Comparison of ENCODE assay signal across 8 mouse cellular contexts in genomic region chr15:102470183-102470604, GRCm38 (mm10). TPM values are rescaled to one million over a fixed set of nuclear protein-coding genes. Genes with fewer than 3 reads are reported as not detected.
DNase-seq lines count a peak whose midpoint lies in the region; ATAC-seq and TF ChIP-seq lines count a peak whose summit lies in the region.

Gene Pcbp2, plus strand, starts transcription at chr15:102470539.

- TF ChIP-seq POLR2A in kidney, adult 2 months (IDR thresholded peaks at IDR 0.05; ENCODE audit: low read depth, low read length): no peak
- peak; percentile 47 for TF ChIP-seq POLR2A in spleen, adult 2 months (IDR thresholded peaks at IDR 0.05; ENCODE audit: low read depth, low read length)

- WGBS in embryonic facial prominence, embryonic 13.5 days: under 1% methylated on average over 26 of the region's 40 CpGs
- under 1% methylated on average over 32 of the region's 40 CpGs for WGBS in kidney, adult 2 months
- WGBS in limb, embryonic 12.5 days: under 1% methylated on average over 34 of the region's 40 CpGs
- under 1% methylated on average over 37 of the region's 40 CpGs for WGBS in midbrain, embryonic 15.5 days
- under 1% methylated on average over 31 of the region's 40 CpGs for WGBS in spleen, adult 2 months

- H3K4me2 ChIP-seq in embryonic facial prominence, embryonic 13.5 days: peak within 1 kb of the TSS; percentile 73
- peak within 1 kb of the TSS; percentile 72 for H3K4me2 ChIP-seq in limb, embryonic 12.5 days
- peak within 1 kb of the TSS; percentile 65 for H3K4me2 ChIP-seq in midbrain, embryonic 15.5 days

- H3K27me3 ChIP-seq in embryonic facial prominence, embryonic 13.5 days: no peaks in the 10 kb centered on the region
- no peaks in the 10 kb centered on the region for H3K27me3 ChIP-seq in kidney, adult 2 months (replicated peaks; ENCODE audit: control insufficient read depth, insufficient read depth, low read length)
- no peaks in the 10 kb centered on the region for H3K27me3 ChIP-seq in limb, embryonic 12.5 days
- H3K27me3 ChIP-seq in midbrain, embryonic 15.5 days (replicated peaks): no peaks in the 10 kb centered on the region
- H3K27me3 ChIP-seq in spleen, adult 2 months (ENCODE audit: control insufficient read depth, insufficient read depth, low read length): no peaks in the 10 kb centered on the region

- H3K9me3 ChIP-seq in embryonic facial prominence, embryonic 13.5 days: no peaks in the 10 kb centered on the region
- no peaks in the 10 kb centered on the region for H3K9me3 ChIP-seq in limb, embryonic 12.5 days
- H3K9me3 ChIP-seq in midbrain, embryonic 15.5 days: no peaks in the 10 kb centered on the region

- ATAC-seq in embryonic facial prominence, embryonic 13.5 days (ENCODE audit: insufficient number of reproducible peaks, insufficient read depth, low FRiP score, low TSS enrichment, low read depth): peak; percentile 98
- ATAC-seq in limb, embryonic 12.5 days (ENCODE audit: insufficient number of reproducible peaks, insufficient read depth, low FRiP score, low TSS enrichment, low read depth): peak; percentile 100
- peak; percentile 99 for ATAC-seq in midbrain, embryonic 15.5 days (replicated peaks)

- H3K9ac ChIP-seq in embryonic facial prominence, embryonic 13.5 days: peak within 1 kb of the TSS; percentile 98
- H3K9ac ChIP-seq in limb, embryonic 12.5 days (replicated peaks): peak within 1 kb of the TSS; percentile 96
- peak within 1 kb of the TSS; percentile 88 for H3K9ac ChIP-seq in midbrain, embryonic 15.5 days

- H3K27ac ChIP-seq in embryonic facial prominence, embryonic 13.5 days: peak within 1 kb of the TSS; percentile 99
- H3K27ac ChIP-seq in kidney, adult 2 months (ENCODE audit: insufficient read depth, low read depth, low read length): peak within 1 kb of the TSS; percentile 100
- H3K27ac ChIP-seq in limb, embryonic 12.5 days: peak within 1 kb of the TSS; percentile 99
- H3K27ac ChIP-seq in midbrain, embryonic 15.5 days: peak within 1 kb of the TSS; percentile 95
- H3K27ac ChIP-seq in spleen, adult 2 months (ENCODE audit: insufficient read depth, low read length): peak within 1 kb of the TSS; percentile 91

- H3K4me1 ChIP-seq in embryonic facial prominence, embryonic 13.5 days: peaks cover 12% of the 10 kb centered on the region
- H3K4me1 ChIP-seq in kidney, adult 2 months (ENCODE audit: control insufficient read depth, insufficient read depth, low read length): peaks cover 5% of the 10 kb centered on the region; the same call in 1 of the 2 replicates
- peaks cover 15% of the 10 kb centered on the region for H3K4me1 ChIP-seq in limb, embryonic 12.5 days (replicated peaks)
- peaks cover 17% of the 10 kb centered on the region for H3K4me1 ChIP-seq in midbrain, embryonic 15.5 days
- H3K4me1 ChIP-seq in spleen, adult 2 months (ENCODE audit: control insufficient read depth, insufficient read depth, insufficient read length): peaks cover 3% of the 10 kb centered on the region; the same call in 1 of the 2 replicates

- H3K36me3 ChIP-seq in embryonic facial prominence, embryonic 13.5 days: peaks cover 18% of the 10 kb centered on the region
- no peaks in the 10 kb centered on the region; the same call in 1 of the 2 replicates for H3K36me3 ChIP-seq in kidney, adult 2 months (ENCODE audit: control insufficient read depth, insufficient read depth, low read length)
- H3K36me3 ChIP-seq in limb, embryonic 12.5 days: peaks cover 22% of the 10 kb centered on the region
- peaks cover 15% of the 10 kb centered on the region for H3K36me3 ChIP-seq in midbrain, embryonic 15.5 days (replicated peaks)
- H3K36me3 ChIP-seq in spleen, adult 2 months (ENCODE audit: control insufficient read depth, insufficient read depth, low read length): peaks cover 9% of the 10 kb centered on the region

- TF ChIP-seq CTCF in kidney, adult 2 months (conservative IDR thresholded peaks at IDR 0.05; ENCODE audit: insufficient read depth, insufficient read length, low read depth, low read length): peak; percentile 83
- TF ChIP-seq CTCF in spleen, adult 2 months (IDR thresholded peaks at IDR 0.05; ENCODE audit: extremely low read depth, insufficient read depth, insufficient read length, insufficient replicate concordance): peak; percentile 79

- peak; percentile 97 for DNase-seq in 3134 (ENCODE audit: extremely low read depth, insufficient read length, low spot score)
- DNase-seq in adrenal gland, postnatal 36 days: peak; percentile 98
- DNase-seq in heart, adult 18-20 months: peak; percentile 94 to 98
- DNase-seq in kidney, adult 2 months: peak; percentile 98
- peak; percentile 94 to 96 for DNase-seq in spleen, adult 2 months (ENCODE audit: low read depth in 1 of 2, low spot score in 2 of 2)

- peak within 1 kb of the TSS; percentile 86 for H3K4me3 ChIP-seq in embryonic facial prominence, embryonic 13.5 days
- peak within 1 kb of the TSS; percentile 100 for H3K4me3 ChIP-seq in kidney, adult 2 months (ENCODE audit: insufficient read depth, low read depth, low read length)
- H3K4me3 ChIP-seq in limb, embryonic 12.5 days (replicated peaks): peak within 1 kb of the TSS; percentile 85
- peak within 1 kb of the TSS; percentile 93 for H3K4me3 ChIP-seq in midbrain, embryonic 15.5 days
- peak within 1 kb of the TSS; percentile 84 for H3K4me3 ChIP-seq in spleen, adult 2 months (ENCODE audit: extremely low read depth, insufficient read depth, insufficient read length)

RNA-seq across cellular contexts. Expression of gene Pcbp2, which starts in this region (rescaled TPM):
- total RNA-seq in adrenal gland, postnatal 36 days (2021): 100 to 1,000 TPM; 724 to 759 TPM
- polyA plus RNA-seq in embryonic facial prominence, embryonic 13.5 days (2015; fragmentation: Nextera tagmentation; extraction: Ambion mirVana): 262 and 269 TPM in 2 replicates
- total RNA-seq in heart, adult 18-20 months (2021): 100 to 1,000 TPM; 418 to 491 TPM
- 572 and 616 TPM in 2 replicates for polyA plus RNA-seq in kidney, adult 2 months (2012; rRNA removed)
- 230 and 239 TPM in 2 replicates for polyA plus RNA-seq in limb, embryonic 12.5 days (2016; fragmentation: Nextera tagmentation; extraction: Ambion mirVana)
- polyA plus RNA-seq in midbrain, embryonic 15.5 days (2015; fragmentation: Nextera tagmentation; extraction: Ambion mirVana): 123 and 126 TPM in 2 replicates
- 378 and 426 TPM in 2 replicates for polyA plus RNA-seq in spleen, adult 2 months (2012; rRNA removed)

Comparison
In these comparisons a context has a peak if more than half of its experiments do, and no peak if none do; other contexts are left out.
1. Peak in every context shown above with its lines: DNase-seq, ATAC-seq, H3K4me3 ChIP-seq and H3K27ac ChIP-seq.